Mouse (Mus musculus) limb, embryonic 10.5 days (tissue): ENCODE data around the gene Prpf8. TPM values are rescaled to one million over a fixed set of nuclear protein-coding genes. Genes with fewer than 3 reads are reported as not detected.

Source experiments
- DNase-seq: peaks from one replicate; pipeline ENCODE4 v3.0.0-alpha.2; 2017; ENCODE audit warnings: low spot score
- H3K27ac ChIP-seq: fragments of 300-500 bp; sonication (generic); 2 replicates; pipeline ENCODE4 v1.5.1; 2016; ENCODE audit warnings: mild to moderate bottlenecking
- H3K27me3 ChIP-seq: fragments of 300-500 bp; sonication (generic); 2 replicates; pipeline ENCODE4 v1.6.1; 2016; ENCODE audit warnings: low read depth, mild to moderate bottlenecking; ENCODE audit not compliant: poor library complexity, severe bottlenecking
- H3K36me3 ChIP-seq: fragments of 300-500 bp; sonication (generic); 2 replicates; pipeline ENCODE4 v1.6.1; 2016; ENCODE audit warnings: mild to moderate bottlenecking, moderate library complexity
- H3K4me1 ChIP-seq: fragments of 300-500 bp; sonication (generic); 2 replicates; pipeline ENCODE4 v1.6.1; 2016
- H3K4me3 ChIP-seq: fragments of 300-500 bp; sonication (generic); 2 replicates; pipeline ENCODE4 v1.5.1; 2016; ENCODE audit warnings: mild to moderate bottlenecking, moderate library complexity
- H3K9me3 ChIP-seq: fragments of 300-500 bp; sonication (generic); replicated peaks from 2 replicates; pipeline ENCODE4 v1.6.1; 2016; ENCODE audit warnings: mild to moderate bottlenecking
- WGBS: fragments of 180-500 bp; shearing (Covaris S2); methylation state at CpG from one replicate; pipeline ENCODE4 v1.1.7; 2016; 5-methylcytosine and 5-hydroxymethylcytosine counted together
- polyA plus RNA-seq: library from polyadenylated mRNA; unstranded; fragments of >200 nt; fragmentation: Nextera tagmentation; extraction: Ambion mirVana; gene quantifications from 2 replicates; pipeline ENCODE4 v1.2.1, GENCODE M21; 2016

Gene Prpf8
- polyA plus RNA-seq, 1 experiment from 2014 or later, result 81.7 TPM

- Histone ChIP-seq H3K4me1 (peaks cover 46% of the 10 kb centered on the region), H3K27ac (0 out of 2 replicates have a peak overlapping the region, but pooled peaks have one; percentile 4), H3K36me3 (no peaks in the 10 kb centered on the region), H3K27me3 (peaks cover 4% of the 10 kb centered on the region; the same call in 1 of the 2 replicates), H3K9me3 (no peaks in the 10 kb centered on the region), H3K4me3 (no peak overlapping the region)
- 83% methylated on average over 6 of the region's 6 CpGs for WGBS
- no peak for DNase-seq
Measured at GRCm38 (mm10) chr11:75533314-75534015, 46.8 kb downstream of the Prpf8 start.

GRCm38 (mm10) chr11:75534286-75535033 lies 47.8 kb downstream of the Prpf8 start:
- no peak for DNase-seq
- peaks cover 49% of the 10 kb centered on the region for H3K4me1 ChIP-seq
- H3K4me3 ChIP-seq, result no peak overlapping the region
- WGBS, result 72% methylated on average over 4 of the region's 4 CpGs
- no peaks in the 10 kb centered on the region for H3K36me3 ChIP-seq
- H3K27ac ChIP-seq, result no peak overlapping the region
- no peaks in the 10 kb centered on the region for H3K9me3 ChIP-seq
- peaks cover 4% of the 10 kb centered on the region; the same call in 1 of the 2 replicates for H3K27me3 ChIP-seq

- H3K9me3 ChIP-seq, result no peaks in the 10 kb centered on the region
- no peak overlapping the region for H3K4me3 ChIP-seq
- H3K27ac ChIP-seq, result no peak overlapping the region
- no peak for DNase-seq
- WGBS, result 50% methylated on average over 13 of the region's 13 CpGs
- peaks cover 4% of the 10 kb centered on the region; the same call in 1 of the 2 replicates for H3K27me3 ChIP-seq
- H3K4me1 ChIP-seq, result peaks cover 51% of the 10 kb centered on the region
- H3K36me3 ChIP-seq, result no peaks in the 10 kb centered on the region
Measured at GRCm38 (mm10) chr11:75535106-75535795, 48.6 kb downstream of the Prpf8 start.

GRCm38 (mm10) chr11:75536255-75537024 lies 49.8 kb downstream of the Prpf8 start:
- H3K4me3 ChIP-seq, result no peak overlapping the region
- peaks cover 56% of the 10 kb centered on the region for H3K4me1 ChIP-seq
- no peaks in the 10 kb centered on the region for H3K36me3 ChIP-seq
- no peaks in the 10 kb centered on the region for H3K9me3 ChIP-seq
- no peak for DNase-seq
- peaks cover 4% of the 10 kb centered on the region; the same call in 1 of the 2 replicates for H3K27me3 ChIP-seq
- no peak overlapping the region for H3K27ac ChIP-seq
- WGBS, result 89% methylated on average over 12 of the region's 12 CpGs

GRCm38 (mm10) chr11:75537025-75537414 lies 50.4 kb downstream of the Prpf8 start:
- no peak overlapping the region for H3K27ac ChIP-seq
- no peaks in the 10 kb centered on the region for H3K9me3 ChIP-seq
- H3K4me1 ChIP-seq, result peaks cover 52% of the 10 kb centered on the region
- no peaks in the 10 kb centered on the region for H3K36me3 ChIP-seq
- peaks cover 4% of the 10 kb centered on the region; the same call in 1 of the 2 replicates for H3K27me3 ChIP-seq
- no peak overlapping the region for H3K4me3 ChIP-seq
- 92% methylated on average over 8 of the region's 8 CpGs for WGBS
- DNase-seq, result no peak

GRCm38 (mm10) chr11:75537491-75538183 lies 51.0 kb downstream of the Prpf8 start:
- peak; percentile 51 for DNase-seq
- H3K4me1 ChIP-seq, result peaks cover 46% of the 10 kb centered on the region
- no peak overlapping the region for H3K4me3 ChIP-seq
- no peaks in the 10 kb centered on the region for H3K9me3 ChIP-seq
- H3K27me3 ChIP-seq, result peaks cover 4% of the 10 kb centered on the region; the same call in 1 of the 2 replicates
- peak overlapping the region; percentile 81 for H3K27ac ChIP-seq
- 50% methylated on average over 11 of the region's 11 CpGs for WGBS
- no peaks in the 10 kb centered on the region for H3K36me3 ChIP-seq

- H3K36me3 ChIP-seq, result no peaks in the 10 kb centered on the region
- H3K4me1 ChIP-seq, result peaks cover 39% of the 10 kb centered on the region
- no peak overlapping the region for H3K4me3 ChIP-seq
- H3K9me3 ChIP-seq, result no peaks in the 10 kb centered on the region
- 0 out of 2 replicates have a peak, but pooled peaks cover 1% of the 10 kb centered on the region for H3K27me3 ChIP-seq
- 80% methylated on average over 9 of the region's 9 CpGs for WGBS
- DNase-seq, result no peak
- peak overlapping the region; percentile 81 for H3K27ac ChIP-seq
Measured at GRCm38 (mm10) chr11:75538184-75538969, 51.8 kb downstream of the Prpf8 start.

GRCm38 (mm10) chr11:75538970-75539299 lies 52.3 kb downstream of the Prpf8 start:
- 97% methylated on average over 13 of the region's 13 CpGs for WGBS
- Histone ChIP-seq H3K4me3 (no peak overlapping the region), H3K4me1 (peaks cover 38% of the 10 kb centered on the region), H3K27ac (peak overlapping the region; percentile 81; the same call in 1 of the 2 replicates), H3K9me3 (no peaks in the 10 kb centered on the region), H3K27me3 (no peaks in the 10 kb centered on the region), H3K36me3 (no peaks in the 10 kb centered on the region)
- no peak for DNase-seq

GRCm38 (mm10) chr11:75540209-75540608 lies 53.6 kb downstream of the Prpf8 start:
- WGBS, result 85% methylated on average over 8 of the region's 8 CpGs
- DNase-seq, result no peak
- H3K4me1 ChIP-seq, result peaks cover 35% of the 10 kb centered on the region
- H3K36me3 ChIP-seq, result no peaks in the 10 kb centered on the region
- H3K9me3 ChIP-seq, result no peaks in the 10 kb centered on the region
- no peaks in the 10 kb centered on the region for H3K27me3 ChIP-seq
- H3K4me3 ChIP-seq, result no peak overlapping the region
- no peak overlapping the region for H3K27ac ChIP-seq

GRCm38 (mm10) chr11:75540710-75541581 lies 54.3 kb downstream of the Prpf8 start:
- Histone ChIP-seq H3K9me3 (no peaks in the 10 kb centered on the region), H3K36me3 (no peaks in the 10 kb centered on the region), H3K4me3 (no peak overlapping the region), H3K27ac (peak overlapping the region; percentile 62), H3K27me3 (no peaks in the 10 kb centered on the region), H3K4me1 (peaks cover 29% of the 10 kb centered on the region)
- DNase-seq, result no peak
- WGBS, result 81% methylated on average over 19 of the region's 19 CpGs

- Histone ChIP-seq H3K4me1 (peaks cover 19% of the 10 kb centered on the region), H3K27ac (no peak overlapping the region), H3K36me3 (no peaks in the 10 kb centered on the region), H3K27me3 (no peaks in the 10 kb centered on the region), H3K4me3 (no peak overlapping the region), H3K9me3 (no peaks in the 10 kb centered on the region)
- WGBS, result 93% methylated on average over 9 of the region's 9 CpGs
- DNase-seq, result no peak
Measured at GRCm38 (mm10) chr11:75544713-75545112, 58.1 kb downstream of the Prpf8 start.
